Mouse (Mus musculus) layer of hippocampus, adult 11-12 months (tissue): Measurements from ENCODE around the gene Scarf1.
A peak's percentile ranks its signal among the peaks of the same experiment; 100 is the strongest.

Experiments used
- DNase-seq: peaks from one replicate; pipeline ENCODE4 v3.0.0; 2022; ENCODE audit warnings: low spot score

The Scarf1 gene

DNA sequence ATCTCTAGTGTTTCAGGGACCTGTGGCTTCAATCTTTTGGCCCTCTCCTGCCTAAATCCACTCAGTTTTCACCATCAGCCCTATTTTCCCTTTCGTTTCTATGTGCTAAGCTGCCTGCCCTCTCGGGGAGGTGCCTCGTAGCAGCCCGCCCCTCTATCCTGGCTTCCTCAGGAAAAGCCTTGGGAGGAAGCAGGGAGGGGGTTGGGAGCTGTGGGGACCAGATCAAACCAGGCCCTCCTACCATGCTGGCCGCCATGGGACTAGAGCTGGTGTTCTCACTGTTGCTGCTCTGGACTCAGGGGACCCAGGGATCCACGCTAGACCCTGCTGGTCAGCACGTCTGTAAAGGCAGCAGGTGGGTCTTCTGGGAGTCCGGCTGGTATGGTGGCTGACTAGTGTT lies at the start of gene Scarf1:
TSS of gene Scarf1 (plus strand) at position 205 of the 400 bp plus-strand sequence.
- DNase-seq, result no peak

DNA sequence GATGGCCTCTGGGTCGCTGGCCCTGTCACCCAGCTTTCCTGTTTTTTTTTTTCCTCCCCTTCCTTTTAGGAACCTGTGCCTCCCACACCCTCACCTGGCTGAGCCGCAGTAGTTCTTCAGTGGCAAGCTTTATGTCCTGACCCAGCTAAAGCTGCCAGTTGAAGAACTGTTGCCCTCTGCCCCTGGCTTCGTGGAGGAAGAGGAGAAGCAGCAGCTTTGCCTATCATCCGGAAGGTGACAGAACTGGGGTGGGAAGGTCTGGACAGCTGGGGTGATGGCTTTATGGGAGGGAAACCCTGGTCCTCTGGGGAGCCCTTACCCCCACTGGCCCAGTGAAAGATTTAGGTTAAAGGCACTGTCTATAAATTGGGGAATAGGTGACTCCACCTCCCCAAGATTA lies 49.7 kb upstream of the Scarf1 start:
- no peak for DNase-seq

DNA sequence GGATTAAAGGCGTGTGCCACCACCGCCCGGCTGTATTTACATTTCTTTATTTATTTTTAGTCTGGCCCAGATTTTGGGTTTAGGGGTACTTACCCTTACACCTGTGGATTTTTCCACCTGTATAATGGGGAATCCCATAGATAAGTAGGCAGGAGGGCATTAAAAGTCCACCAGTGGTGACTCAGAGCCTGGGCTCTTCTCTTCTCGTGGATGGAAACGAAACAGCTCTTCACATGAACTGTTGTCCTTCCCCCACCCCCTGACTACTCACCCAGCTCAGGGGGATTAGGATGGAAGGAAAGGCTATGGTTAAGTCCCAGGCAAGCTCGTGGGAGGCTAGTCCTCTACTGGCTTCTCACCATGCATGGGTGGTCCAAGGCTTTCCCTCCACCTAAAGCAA lies 48.9 kb upstream of the Scarf1 start:
- DNase-seq, result no peak

DNA sequence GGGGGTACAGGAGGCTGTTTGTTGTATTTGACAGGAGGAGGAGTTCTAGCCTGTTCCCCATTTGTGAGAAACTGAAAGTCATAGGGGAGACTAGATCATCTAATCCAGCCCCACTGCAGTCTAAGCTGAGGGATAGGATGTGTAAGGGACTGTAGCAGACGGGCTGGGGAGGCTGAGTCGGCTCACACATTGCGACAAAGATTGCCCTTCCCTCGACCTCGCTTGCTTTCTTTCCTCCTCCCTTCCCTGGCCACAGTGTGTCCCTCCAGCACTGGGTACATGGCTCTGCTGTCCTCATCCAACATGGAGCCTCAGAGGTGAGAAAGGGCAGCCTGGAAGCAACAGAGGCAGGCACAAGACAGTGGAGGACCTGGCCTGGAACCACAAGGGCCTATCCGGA lies 48.3 kb upstream of the Scarf1 start:
- no peak for DNase-seq

DNA sequence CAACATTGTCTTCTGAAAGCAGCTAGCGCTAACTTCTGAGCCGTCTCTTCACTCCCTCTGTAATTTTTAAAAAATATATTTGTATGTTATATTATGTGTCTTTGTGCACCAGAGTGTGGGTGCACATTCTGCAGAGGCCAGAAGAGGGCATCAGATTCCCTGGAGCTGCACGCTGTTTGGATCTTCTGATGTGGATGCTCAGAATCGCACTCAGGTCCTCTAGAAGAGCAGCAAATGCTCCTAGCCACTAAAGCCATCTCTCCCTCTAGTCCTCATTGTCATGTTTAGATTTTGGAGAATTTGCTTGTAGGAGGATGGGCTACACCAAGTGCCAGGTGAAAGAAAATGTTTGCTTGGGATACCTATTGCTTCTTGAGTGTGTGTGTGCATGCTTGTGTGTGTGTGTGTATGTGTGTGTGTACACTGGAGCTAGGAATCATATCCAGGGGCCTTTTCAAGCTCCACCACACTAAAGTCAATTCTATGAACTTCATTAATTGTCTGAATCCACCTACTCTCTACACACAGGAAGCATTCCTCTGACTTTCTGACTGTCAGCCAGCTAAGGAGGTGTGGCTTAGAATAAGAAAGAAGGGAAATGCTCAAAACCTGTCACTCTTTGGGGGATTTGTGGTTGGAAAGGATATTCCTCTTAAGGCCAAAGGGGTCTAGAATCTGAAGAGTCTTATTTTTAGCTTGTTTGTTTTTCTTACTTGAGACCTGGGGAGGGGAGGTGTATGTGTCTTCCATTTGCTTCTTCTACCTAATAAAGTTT lies 46.4 kb upstream of the Scarf1 start:
- DNase-seq, result no peak

DNA sequence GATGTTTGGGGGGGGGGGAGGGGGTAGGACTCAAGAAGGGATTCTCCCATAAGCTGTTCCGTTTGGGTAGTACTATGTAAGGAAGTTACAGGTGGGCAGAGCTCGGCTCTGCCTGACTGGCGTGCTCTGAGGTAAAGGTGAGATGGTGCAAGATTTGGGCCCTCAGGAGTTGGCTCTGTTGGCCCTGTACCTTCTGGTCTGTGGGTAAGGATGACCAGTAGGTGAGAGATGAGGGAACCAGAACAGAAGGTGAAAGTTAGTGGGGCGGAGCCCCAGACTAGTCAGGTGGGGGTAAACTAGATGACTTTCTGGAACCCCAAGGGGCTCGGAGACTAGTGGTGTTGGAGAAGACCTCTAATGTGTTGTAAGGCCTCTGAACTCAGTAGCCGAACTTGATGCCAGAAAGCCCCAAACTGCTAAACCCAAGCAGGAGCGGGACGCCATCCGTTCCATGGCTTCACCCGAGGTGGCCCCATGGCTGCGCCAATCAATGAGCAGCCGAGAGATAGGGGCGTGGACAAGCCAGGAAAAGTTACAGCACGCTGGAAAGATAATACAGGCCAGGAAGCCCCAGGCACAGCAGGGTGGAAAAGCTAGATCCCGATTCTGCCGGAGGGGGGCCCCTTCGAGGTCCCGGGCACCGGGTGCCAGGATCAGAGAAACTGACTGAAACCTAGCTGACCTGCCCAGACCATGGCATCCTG lies 45.7 kb upstream of the Scarf1 start:
- no peak for DNase-seq

DNA sequence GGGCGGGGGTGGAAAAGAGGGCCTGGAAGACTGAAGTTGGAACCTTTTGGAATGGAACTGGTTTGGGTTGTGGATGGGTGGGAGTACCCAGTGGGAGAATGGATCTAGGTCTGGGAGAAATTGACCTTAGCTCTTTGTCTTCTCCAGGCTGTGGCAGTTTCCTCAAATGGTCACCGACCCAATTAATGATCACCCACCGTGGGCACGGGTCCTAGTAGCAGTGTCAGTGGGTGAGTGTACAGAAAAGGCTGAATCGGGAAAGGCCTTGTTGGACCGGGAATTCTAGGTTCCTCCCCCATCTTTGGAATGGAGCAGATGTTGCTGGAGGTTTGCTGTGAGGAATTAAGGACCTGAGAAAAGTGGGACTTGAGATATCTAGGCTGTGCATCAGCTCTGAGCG lies 44.9 kb upstream of the Scarf1 start:
- no peak for DNase-seq

DNA sequence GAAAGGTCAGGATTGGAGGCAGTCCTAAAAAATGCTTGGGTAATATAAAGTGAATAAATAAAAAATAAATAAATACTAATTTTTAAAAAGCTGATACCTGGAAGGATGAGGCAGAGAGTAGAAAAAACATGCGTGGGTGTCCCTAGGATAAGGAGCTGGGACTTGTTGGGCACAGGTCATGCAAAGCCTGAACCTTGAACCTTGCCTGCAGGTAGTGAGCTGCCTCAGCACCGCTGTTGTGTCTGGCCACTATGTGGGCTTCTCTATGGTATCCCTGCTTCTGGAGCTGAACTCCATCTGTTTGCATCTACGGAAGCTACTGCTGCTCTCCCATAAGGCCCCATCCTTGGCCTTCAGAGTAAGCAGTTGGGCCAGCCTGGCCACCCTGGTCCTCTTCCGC lies 44.1 kb upstream of the Scarf1 start:
- no peak for DNase-seq

DNA sequence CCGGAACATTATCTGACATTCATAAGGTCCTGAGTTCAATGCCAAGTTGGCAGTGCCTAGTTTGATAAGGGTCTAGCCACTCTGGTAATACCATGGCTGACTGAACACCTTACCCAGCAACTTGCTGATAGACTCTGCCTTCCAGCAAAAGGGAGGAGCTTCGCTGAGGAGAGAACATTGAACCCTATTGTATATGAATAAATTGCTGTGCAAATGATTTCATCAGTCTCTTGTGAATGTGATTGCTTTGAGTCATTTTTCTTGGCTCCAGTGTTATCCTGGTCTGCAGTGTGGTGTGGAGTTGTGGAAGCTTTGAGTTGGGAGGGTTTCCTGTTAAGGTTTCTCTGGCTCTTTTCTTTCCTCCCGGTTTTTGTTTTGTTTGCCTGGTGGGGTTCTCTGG lies 42.7 kb upstream of the Scarf1 start:
- no peak for DNase-seq

DNA sequence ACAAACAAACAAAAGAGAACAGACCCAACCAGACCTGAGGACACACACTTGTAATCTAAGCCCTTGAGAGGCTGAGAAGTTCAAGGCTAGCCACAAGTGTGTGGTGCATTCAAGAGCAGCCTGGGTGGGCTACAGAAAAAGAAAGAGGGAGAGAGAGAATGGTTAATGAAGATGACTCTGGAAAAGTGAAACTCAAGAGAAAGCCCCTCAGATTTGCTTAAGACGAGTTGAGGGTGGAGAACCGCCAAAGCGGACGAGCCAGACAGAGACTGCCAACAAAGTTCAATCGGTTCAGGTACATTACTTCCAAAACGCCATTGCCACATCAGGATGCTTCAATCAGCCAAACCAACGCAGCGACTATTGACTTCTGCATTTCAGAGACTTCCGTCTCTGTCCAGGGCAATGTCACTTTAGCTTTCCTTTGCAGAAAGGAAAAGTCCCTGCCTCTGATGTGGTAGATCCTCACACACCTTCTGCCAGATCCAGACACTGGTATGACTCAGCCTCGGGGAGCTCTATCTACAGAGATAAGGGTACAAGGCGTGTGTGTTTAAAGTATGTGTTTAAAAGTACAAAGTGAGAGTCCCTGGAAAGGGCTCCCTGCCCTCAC lies 40.8 kb upstream of the Scarf1 start:
- DNase-seq, result no peak

DNA sequence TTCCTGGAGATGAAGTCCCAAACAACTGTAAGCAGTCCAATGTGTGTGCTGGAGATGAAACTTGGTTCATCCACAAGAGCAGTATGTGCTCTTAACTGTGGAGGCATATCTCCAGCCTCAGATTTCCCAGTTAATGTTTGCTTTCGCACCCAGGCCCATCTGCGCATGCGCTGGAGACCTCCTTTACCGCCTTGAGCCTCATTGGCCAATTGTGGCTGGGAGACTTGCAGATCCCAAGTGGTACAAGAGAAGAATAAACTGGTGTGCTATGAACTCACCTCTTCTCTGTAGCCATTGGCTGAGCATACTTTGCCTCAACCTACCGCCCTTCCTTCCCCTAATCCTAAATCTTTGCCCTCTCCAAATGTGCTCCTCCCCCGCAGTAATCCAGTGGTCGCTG lies 40.0 kb upstream of the Scarf1 start:
- DNase-seq, result no peak

DNA sequence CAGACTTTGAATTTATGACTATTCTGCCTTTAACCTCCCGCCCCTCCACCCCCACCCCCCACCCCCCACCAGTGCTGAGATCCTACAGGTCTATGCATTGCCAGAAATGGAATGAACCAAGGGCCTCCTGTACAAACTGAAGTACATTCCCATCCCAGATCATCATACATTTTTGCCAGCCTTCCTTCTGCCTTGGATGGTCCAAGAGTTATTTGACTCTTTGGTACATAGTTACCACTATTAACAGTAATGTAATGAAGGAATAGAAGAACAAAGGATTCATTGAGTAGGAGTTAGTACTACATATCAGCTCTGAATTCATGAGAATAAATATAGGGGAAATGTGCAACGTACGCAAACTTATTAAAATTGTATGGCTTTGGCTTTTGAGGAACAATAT lies 27.1 kb upstream of the Scarf1 start:
- no peak for DNase-seq

DNA sequence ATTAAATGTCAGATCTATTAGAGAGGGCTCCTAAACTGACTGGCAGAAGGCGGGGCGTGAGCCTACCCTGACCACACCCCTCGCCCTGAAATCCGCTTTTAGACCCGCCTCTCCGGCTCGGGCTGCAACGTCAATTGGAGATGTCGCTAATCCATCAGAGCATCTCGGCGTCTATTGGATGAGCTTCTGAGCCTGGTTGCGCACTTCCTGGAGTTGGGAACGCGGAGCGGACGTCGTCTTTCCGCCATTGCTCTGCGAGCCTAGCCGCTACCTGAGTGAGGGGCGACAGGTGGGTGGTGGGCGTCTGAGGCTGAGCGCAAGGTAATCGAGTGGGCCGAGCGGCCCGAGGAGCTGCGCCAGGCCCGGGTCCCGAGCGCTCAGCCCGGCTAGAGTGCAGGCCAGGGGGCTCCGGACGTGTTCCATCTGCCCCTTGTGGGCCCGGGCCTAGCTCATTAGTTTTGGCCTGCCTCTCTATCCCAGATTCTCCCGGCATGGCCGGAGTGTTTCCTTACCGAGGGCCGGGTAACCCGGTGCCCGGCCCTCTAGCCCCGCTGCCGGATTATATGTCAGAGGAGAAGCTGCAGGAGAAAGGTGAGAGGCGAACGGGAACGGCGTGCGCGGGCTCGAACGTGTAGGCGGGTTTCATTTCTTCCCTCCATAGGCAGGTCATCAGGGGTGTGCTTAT lies 26.6 kb upstream of the Scarf1 start, which contains the start of gene Prpf8:
TSS of gene Prpf8 (plus strand) at position 216 of the 685 bp plus-strand sequence.
- peak; percentile 99 for DNase-seq

DNA sequence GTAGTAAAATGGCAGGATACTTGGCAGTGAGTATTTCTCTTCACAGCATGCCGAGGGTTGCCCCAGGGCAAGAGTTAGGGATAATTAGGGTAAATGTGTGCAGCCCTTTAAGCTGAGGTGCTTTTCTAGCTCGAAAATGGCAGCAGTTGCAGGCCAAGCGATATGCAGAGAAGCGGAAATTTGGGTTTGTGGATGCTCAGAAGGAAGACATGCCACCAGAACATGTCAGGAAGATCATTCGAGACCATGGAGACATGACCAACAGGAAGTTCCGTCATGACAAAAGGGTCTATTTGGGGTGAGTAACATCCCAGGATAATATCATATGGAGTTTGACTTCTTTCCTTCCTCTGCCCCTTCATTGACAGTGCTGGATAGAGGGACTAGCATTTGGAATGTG lies 25.8 kb upstream of the Scarf1 start:
- no peak for DNase-seq

DNA sequence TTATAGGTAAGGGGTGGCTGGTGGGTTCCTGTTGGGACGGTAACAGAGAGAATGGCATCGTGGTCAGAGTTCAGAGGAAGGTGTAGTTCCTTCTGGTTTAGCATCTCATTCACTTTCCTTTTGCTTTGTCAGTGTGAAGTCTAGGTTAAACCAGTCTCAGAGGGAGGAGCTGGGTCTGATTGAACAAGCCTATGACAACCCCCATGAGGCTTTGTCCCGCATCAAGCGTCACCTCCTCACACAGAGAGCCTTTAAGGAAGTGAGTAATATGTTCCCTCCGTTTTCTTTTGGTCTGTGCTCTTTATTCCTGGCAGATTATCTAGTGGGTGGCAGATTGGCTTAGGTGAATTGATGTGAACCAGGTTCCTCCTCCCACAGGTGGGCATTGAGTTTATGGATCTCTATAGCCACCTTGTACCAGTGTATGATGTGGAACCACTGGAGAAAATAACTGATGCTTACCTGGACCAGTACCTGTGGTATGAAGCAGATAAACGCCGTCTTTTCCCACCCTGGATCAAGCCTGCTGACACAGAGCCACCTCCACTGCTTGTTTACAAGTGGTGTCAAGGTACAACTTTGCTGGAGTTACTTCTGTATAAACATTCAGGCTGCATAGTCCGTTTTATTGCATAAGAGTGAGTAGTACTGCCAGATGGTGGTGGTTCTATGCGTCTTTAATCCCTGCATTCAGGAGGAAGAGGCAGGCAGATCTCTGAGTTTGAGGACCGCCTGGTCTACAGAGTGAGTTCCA lies 18.9 kb upstream of the Scarf1 start:
- no peak for DNase-seq

DNA sequence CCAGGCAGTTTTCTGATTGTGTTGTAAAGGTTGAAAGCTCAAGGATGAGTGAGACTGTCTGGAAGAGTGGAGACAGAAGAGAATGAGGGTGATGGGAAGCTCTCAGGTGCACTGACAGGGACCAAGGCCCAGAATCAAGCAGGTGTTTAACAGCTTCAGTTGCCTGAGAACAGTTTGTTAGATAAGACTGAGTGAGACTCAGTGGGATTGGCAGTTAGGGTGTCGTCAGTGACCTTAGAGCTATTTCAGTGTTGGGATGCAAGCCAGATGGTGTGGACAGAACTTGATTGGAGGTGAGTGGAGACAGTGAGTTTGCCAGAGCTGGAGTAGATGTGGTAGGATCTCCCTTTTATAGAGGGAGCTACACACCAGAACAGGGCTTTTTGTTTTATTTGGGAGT lies 15.2 kb upstream of the Scarf1 start:
- no peak for DNase-seq

DNA sequence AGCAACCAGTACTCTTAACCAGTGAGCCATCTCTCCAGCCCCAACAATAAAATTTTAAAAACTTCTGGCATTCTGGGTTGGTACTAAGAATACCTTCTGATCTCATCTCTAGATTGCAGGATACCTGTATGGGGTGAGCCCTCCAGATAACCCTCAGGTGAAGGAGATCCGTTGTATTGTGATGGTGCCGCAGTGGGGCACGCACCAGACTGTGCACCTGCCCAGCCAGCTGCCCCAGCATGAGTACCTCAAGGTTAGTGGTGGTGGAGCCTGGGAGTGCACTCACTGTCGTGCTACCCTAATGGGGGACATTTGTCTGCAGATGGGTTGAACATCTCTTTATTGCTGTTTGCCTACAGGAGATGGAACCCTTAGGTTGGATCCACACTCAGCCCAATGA lies 5.2 kb upstream of the Scarf1 start:
- DNase-seq, result no peak

DNA sequence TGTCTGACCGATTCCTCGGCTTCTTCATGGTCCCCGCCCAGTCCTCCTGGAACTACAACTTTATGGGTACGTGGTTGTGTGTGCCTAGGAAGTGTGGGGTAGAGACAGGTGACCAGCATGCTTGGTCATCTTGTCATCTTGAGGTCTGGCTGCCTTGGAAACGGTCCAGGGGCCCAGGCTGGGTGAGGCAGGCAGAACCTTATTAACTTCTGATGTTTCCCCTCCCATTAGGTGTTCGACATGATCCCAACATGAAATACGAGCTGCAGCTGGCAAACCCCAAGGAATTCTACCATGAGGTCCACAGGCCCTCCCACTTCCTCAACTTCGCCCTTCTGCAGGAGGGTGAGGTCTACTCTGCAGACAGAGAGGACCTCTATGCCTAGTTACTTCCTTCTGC lies 4.4 kb upstream of the Scarf1 start:
- no peak for DNase-seq

DNA sequence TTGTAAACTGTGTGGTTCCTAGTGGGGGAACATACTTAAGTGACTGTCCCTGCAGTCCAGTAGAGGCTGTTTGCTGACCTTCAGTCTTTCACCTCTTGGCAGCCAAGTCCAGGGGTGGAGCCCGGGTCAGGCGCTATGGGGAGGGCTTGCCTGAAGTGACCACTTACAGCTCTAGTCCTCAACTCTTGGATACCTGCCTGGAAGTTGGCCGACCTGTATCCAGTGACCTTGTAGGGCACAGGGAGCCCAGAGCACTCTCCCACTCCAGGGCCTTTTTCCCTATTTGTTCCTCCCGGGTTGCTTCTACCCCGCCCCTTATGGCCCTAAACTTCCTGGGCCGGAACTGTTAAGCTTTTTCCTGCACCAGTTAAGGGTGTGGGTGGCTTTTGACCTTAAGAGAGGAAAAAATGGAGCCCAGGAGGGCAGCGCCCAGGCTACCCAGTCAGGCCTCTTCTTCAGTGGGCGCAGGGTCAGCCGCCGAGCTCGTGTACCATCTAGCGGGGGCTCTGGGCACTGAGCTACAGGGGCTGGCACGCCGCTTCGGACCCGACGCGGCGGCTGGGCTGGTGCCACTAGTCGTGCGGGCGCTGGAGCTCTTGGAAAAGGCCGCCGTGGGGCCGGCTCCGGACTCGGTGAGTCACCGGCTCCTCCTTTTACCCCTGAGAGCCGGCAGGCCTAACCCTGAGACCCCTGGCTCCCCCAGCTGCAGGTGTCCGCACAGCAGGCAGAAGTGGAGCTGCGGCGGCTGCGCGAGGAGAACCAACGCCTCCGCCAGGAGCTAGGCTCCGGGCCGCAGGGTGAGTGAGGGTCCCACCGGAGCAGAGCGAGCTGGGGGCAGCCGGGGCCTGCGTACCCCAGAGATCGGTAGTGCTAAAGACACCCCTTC lies 3.4 kb upstream of the Scarf1 start, which contains the start of gene Rilp:
TSS of gene Rilp (plus strand) at position 354 of the 886 bp plus-strand sequence.
- peak; percentile 42 for DNase-seq

DNA sequence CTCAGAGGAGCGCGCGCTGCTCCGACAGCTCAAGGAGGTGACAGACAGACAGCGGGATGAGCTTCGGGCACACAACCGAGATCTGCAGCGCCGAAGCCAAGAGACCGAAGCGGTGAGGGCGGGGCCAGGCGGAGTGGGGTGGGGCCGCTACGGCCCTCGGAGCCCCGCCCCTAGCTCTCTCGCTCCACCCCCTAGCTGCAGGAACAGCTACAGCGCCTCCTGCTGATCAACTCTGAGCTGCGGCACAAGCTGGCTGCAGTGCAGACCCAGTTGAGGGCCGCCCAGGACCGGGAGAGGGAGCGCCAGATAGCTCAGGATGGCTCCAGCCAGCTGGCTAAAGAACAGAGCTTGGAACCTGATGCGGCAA lies 2.7 kb upstream of the Scarf1 start:
- peak; percentile 93 for DNase-seq

DNA sequence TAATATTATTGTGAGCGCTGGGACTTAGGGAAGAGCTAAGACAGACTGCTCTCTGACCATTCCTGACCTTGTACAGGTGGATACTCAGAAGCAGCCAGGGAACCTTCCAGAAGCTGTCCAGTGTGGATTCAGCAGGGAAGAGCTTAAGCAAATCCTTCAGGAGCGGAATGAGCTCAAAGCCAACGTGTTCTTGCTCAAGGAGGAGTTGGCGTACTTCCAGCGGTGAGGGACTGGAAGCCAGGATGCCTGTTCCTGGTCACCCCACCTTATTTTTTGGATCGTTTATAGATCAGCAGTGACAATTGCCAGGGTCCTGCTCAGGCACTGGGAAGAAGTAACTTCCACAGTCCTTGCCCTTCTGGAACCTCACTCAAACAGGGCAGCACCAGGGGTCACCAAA lies 2.1 kb upstream of the Scarf1 start:
- no peak for DNase-seq
